20 mouse cellular contexts compared by ENCODE assay signal in genomic region chr2:163219447-163219846, GRCm38 (mm10). TPM values are rescaled to one million over a fixed set of nuclear protein-coding genes. Genes with fewer than 3 reads are reported as not detected.
DNase-seq lines count a peak whose midpoint lies in the region; ATAC-seq and TF ChIP-seq lines count a peak whose summit lies in the region.
"Had no signal": no experiment of that assay in that cellular context is flagged by ENCODE, and none has a peak within 500 bp of the region (broad histone marks: within the 10 kb centered on the region; RNA-seq: fewer than 3 reads in every experiment).

No protein-coding gene starts in this region.

- DNase-seq in hindbrain, embryonic 14.5 days (ENCODE audit: low spot score): no peak
- no peak for DNase-seq in lung, postnatal 10 days
- DNase-seq in brain, embryonic 14.5 days (ENCODE audit: low read depth): peak; percentile 59
- peak; percentile 63 for DNase-seq in midbrain, embryonic 14.5 days
- DNase-seq in liver: no peak
- DNase-seq: adrenal gland, adult 2 months; cerebellum, adult 9-10 months; heart, postnatal 10 days; kidney, adult 9 months; liver, embryonic 13.5 days; right cerebral cortex, adult 18-20 months; thymus, postnatal 25 days had no signal

- ATAC-seq in hindbrain, embryonic 14.5 days (ENCODE audit: low FRiP score): no peak
- no peak for ATAC-seq in hindbrain, embryonic 16.5 days
- 0 out of 2 replicates have a peak, but pooled peaks have one; percentile 47 for ATAC-seq in lung, embryonic 16.5 days (ENCODE audit: low read depth)
- ATAC-seq in midbrain, embryonic 14.5 days (ENCODE audit: low FRiP score, low TSS enrichment): no peak

- H3K27ac ChIP-seq in hindbrain, embryonic 14.5 days: no peak overlapping the region
- H3K27ac ChIP-seq in hindbrain, embryonic 16.5 days (ENCODE audit: low read depth, low read length): no peak overlapping the region
- no peak overlapping the region for H3K27ac ChIP-seq in lung, embryonic 16.5 days (ENCODE audit: low read length)
- H3K27ac ChIP-seq in midbrain, embryonic 14.5 days (replicated peaks; ENCODE audit: low read depth, low read length): peak overlapping the region; percentile 3; the same call in 1 of the 2 replicates
- H3K27ac ChIP-seq: hindbrain, embryonic 15.5 days; limb, embryonic 12.5 days; liver, embryonic 13.5 days; lung, embryonic 15.5 days had no signal

- TF ChIP-seq CTCF in brain, embryonic 14.5 days (IDR thresholded peaks at IDR 0.05; ENCODE audit: borderline replicate concordance, extremely low read depth, insufficient read depth, insufficient read length): no peak

- WGBS in hindbrain, embryonic 14.5 days: 40% methylated on average over 5 of the region's 5 CpGs
- WGBS in hindbrain, embryonic 16.5 days: 40% methylated on average over 5 of the region's 5 CpGs
- 57% methylated on average over 5 of the region's 5 CpGs for WGBS in lung, embryonic 16.5 days
- WGBS in midbrain, embryonic 14.5 days: 36% methylated on average over 5 of the region's 5 CpGs

- H3K4me3 ChIP-seq in hindbrain, embryonic 14.5 days (replicated peaks; ENCODE audit: low read length): no peak overlapping the region
- H3K4me3 ChIP-seq in hindbrain, embryonic 16.5 days (ENCODE audit: low read length): no peak overlapping the region
- H3K4me3 ChIP-seq in lung, embryonic 16.5 days (ENCODE audit: low read length): no peak overlapping the region
- H3K4me3 ChIP-seq in midbrain, embryonic 14.5 days (replicated peaks; ENCODE audit: low read depth, low read length): no peak overlapping the region
- H3K4me3 ChIP-seq: hindbrain, embryonic 15.5 days; limb, embryonic 12.5 days; liver, embryonic 13.5 days; lung, embryonic 15.5 days; megakaryocyte, embryonic 14.5 days; myocyte had no signal

- no peaks in the 10 kb centered on the region for H3K9me3 ChIP-seq in hindbrain, embryonic 14.5 days (ENCODE audit: control insufficient read depth, low read length)
- no peaks in the 10 kb centered on the region for H3K9me3 ChIP-seq in hindbrain, embryonic 16.5 days (ENCODE audit: control insufficient read depth, low read length)
- H3K9me3 ChIP-seq in lung, embryonic 16.5 days (ENCODE audit: control insufficient read depth, low read length): no peaks in the 10 kb centered on the region
- no peaks in the 10 kb centered on the region for H3K9me3 ChIP-seq in midbrain, embryonic 14.5 days (ENCODE audit: control insufficient read depth, low read length)
- H3K9me3 ChIP-seq: hindbrain, embryonic 15.5 days; limb, embryonic 12.5 days; liver, embryonic 13.5 days; lung, embryonic 15.5 days had no signal

- TF ChIP-seq POLR2A in brain, embryonic 14.5 days (IDR thresholded peaks at IDR 0.05; ENCODE audit: borderline replicate concordance, extremely low read depth, insufficient read depth, insufficient read length, poor library complexity, severe bottlenecking): no peak

- H3K36me3 ChIP-seq in hindbrain, embryonic 14.5 days (replicated peaks; ENCODE audit: control insufficient read depth, insufficient read depth): no peaks in the 10 kb centered on the region
- no peaks in the 10 kb centered on the region for H3K36me3 ChIP-seq in hindbrain, embryonic 16.5 days (ENCODE audit: control insufficient read depth, insufficient read depth, low read length)
- H3K36me3 ChIP-seq in lung, embryonic 16.5 days (ENCODE audit: control insufficient read depth, insufficient read depth, low read length): no peaks in the 10 kb centered on the region
- no peaks in the 10 kb centered on the region for H3K36me3 ChIP-seq in midbrain, embryonic 14.5 days (ENCODE audit: control insufficient read depth, insufficient read depth, low read length)
- H3K36me3 ChIP-seq: hindbrain, embryonic 15.5 days; limb, embryonic 12.5 days; liver, embryonic 13.5 days; lung, embryonic 15.5 days had no signal

- H3K4me1 ChIP-seq in hindbrain, embryonic 14.5 days (replicated peaks; ENCODE audit: control insufficient read depth, insufficient read depth, low read length): peaks cover 15% of the 10 kb centered on the region; the same call in 1 of the 2 replicates
- H3K4me1 ChIP-seq in hindbrain, embryonic 16.5 days (ENCODE audit: control insufficient read depth, insufficient read depth, low read depth, low read length): peaks cover 2% of the 10 kb centered on the region
- H3K4me1 ChIP-seq in lung, embryonic 16.5 days (replicated peaks; ENCODE audit: control insufficient read depth, insufficient read depth, low read length): 0 out of 2 replicates have a peak, but pooled peaks cover 3% of the 10 kb centered on the region
- peaks cover 18% of the 10 kb centered on the region for H3K4me1 ChIP-seq in midbrain, embryonic 14.5 days (ENCODE audit: control insufficient read depth, insufficient read depth, low read length)
- H3K4me1 ChIP-seq: limb, embryonic 12.5 days; liver, embryonic 13.5 days had no signal

- no peak overlapping the region for H3K4me2 ChIP-seq in hindbrain, embryonic 14.5 days (replicated peaks)
- no peak overlapping the region for H3K4me2 ChIP-seq in hindbrain, embryonic 16.5 days (ENCODE audit: low read length)
- no peak overlapping the region for H3K4me2 ChIP-seq in lung, embryonic 16.5 days (ENCODE audit: low read depth, low read length)
- H3K4me2 ChIP-seq in midbrain, embryonic 14.5 days (ENCODE audit: low read length): no peak overlapping the region
- H3K4me2 ChIP-seq: heart, embryonic 11.5 days; hindbrain, embryonic 15.5 days; limb, embryonic 12.5 days; liver, embryonic 13.5 days; lung, embryonic 15.5 days had no signal

- H3K27me3 ChIP-seq in hindbrain, embryonic 14.5 days (ENCODE audit: control insufficient read depth, insufficient read depth, low read length): no peaks in the 10 kb centered on the region
- no peaks in the 10 kb centered on the region; the same call in 1 of the 2 replicates for H3K27me3 ChIP-seq in hindbrain, embryonic 16.5 days (replicated peaks; ENCODE audit: control insufficient read depth, insufficient read depth, low read length)
- no peaks in the 10 kb centered on the region for H3K27me3 ChIP-seq in lung, embryonic 16.5 days (ENCODE audit: control insufficient read depth, insufficient read depth, low read depth, low read length)
- no peaks in the 10 kb centered on the region for H3K27me3 ChIP-seq in midbrain, embryonic 14.5 days (ENCODE audit: control insufficient read depth, insufficient read depth, low read length)
- H3K27me3 ChIP-seq: liver, embryonic 13.5 days; lung, embryonic 15.5 days had no signal

- H3K9ac ChIP-seq in hindbrain, embryonic 14.5 days: peak overlapping the region; percentile 20; the same call in 1 of the 2 replicates
- no peak overlapping the region for H3K9ac ChIP-seq in hindbrain, embryonic 16.5 days (ENCODE audit: low read depth, low read length)
- no peak overlapping the region for H3K9ac ChIP-seq in lung, embryonic 16.5 days (ENCODE audit: low read length)
- H3K9ac ChIP-seq in midbrain, embryonic 14.5 days (replicated peaks; ENCODE audit: low read length): no peak overlapping the region
- H3K9ac ChIP-seq: hindbrain, embryonic 15.5 days; limb, embryonic 12.5 days; liver, embryonic 13.5 days; lung, embryonic 15.5 days had no signal

RNA-seq across cellular contexts. Expression of gene Tox2, which starts 16.5 kb away (rescaled TPM):
- polyA plus RNA-seq in hindbrain, embryonic 14.5 days (2014; fragmentation: Nextera tagmentation; extraction: Ambion mirVana): 28.7 and 31.4 TPM in 2 replicates
- polyA plus RNA-seq in hindbrain, embryonic 16.5 days (2015; fragmentation: Nextera tagmentation; extraction: Ambion mirVana): 23.0 and 33.7 TPM in 2 replicates
- polyA plus RNA-seq in lung, embryonic 16.5 days (2015; fragmentation: Nextera tagmentation; extraction: Ambion mirVana): 3.8 and 5.3 TPM in 2 replicates
- 67.0 and 70.4 TPM in 2 replicates for polyA plus RNA-seq in brain, embryonic 14.5 days (2012; rRNA removed)
- 36.7 and 46.8 TPM in 2 replicates for polyA plus RNA-seq in midbrain, embryonic 14.5 days (2014; fragmentation: Nextera tagmentation; extraction: Ambion mirVana)

Comparison
In these comparisons a context has a peak if more than half of its experiments do, and no peak if none do; other contexts are left out.
1. DNase-seq: peak in brain, embryonic 14.5 days (single experiment) and midbrain, embryonic 14.5 days (single experiment); none in hindbrain, embryonic 14.5 days (single experiment), lung, postnatal 10 days (single experiment) and liver (single experiment).